Mouse (Mus musculus) limb, embryonic 11.5 days (tissue): ENCODE results near the gene Wipf3. TPM values are rescaled to one million over a fixed set of nuclear protein-coding genes. Genes with fewer than 3 reads are reported as not detected.

Source experiments
- ATAC-seq: fragments of 200-750 bp; cut with Nextera tagmentation; 2 replicates; pipeline ENCODE4 v1.8.0; 2017; ENCODE audit warnings: low read depth; ENCODE audit not compliant: insufficient number of reproducible peaks, low FRiP score, low TSS enrichment
- DNase-seq: peaks from one replicate; pipeline ENCODE4 v3.0.0-alpha.2; 2015; ENCODE audit warnings: low spot score
- H3K27ac ChIP-seq: fragments of 300-500 bp; sonication (generic); replicated peaks from 2 replicates; pipeline ENCODE4 v1.5.1; 2014; ENCODE audit warnings: low read depth, mild to moderate bottlenecking, low read length
- H3K27me3 ChIP-seq: fragments of 300-500 bp; sonication (generic); 2 replicates; pipeline ENCODE4 v1.6.1; 2014; ENCODE audit warnings: mild to moderate bottlenecking, low read length, mixed read lengths; ENCODE audit not compliant: control insufficient read depth, insufficient read depth
- H3K36me3 ChIP-seq: fragments of 300-500 bp; sonication (generic); 2 replicates; pipeline ENCODE4 v1.6.1; 2014; ENCODE audit warnings: mild to moderate bottlenecking, low read length, moderate library complexity, mixed read lengths; ENCODE audit not compliant: control insufficient read depth, insufficient read depth
- H3K4me1 ChIP-seq: fragments of 300-500 bp; sonication (generic); 2 replicates; pipeline ENCODE4 v1.6.1; 2014; ENCODE audit warnings: low read length, mixed read lengths; ENCODE audit not compliant: control insufficient read depth, insufficient read depth
- H3K4me2 ChIP-seq: fragments of 300-500 bp; sonication (generic); 2 replicates; pipeline ENCODE4 v1.6.1; 2014; ENCODE audit warnings: low read depth, mild to moderate bottlenecking, moderate library complexity; ENCODE audit not compliant: severe bottlenecking
- H3K4me3 ChIP-seq: fragments of 300-500 bp; sonication (generic); 2 replicates; pipeline ENCODE4 v1.5.1; 2014; ENCODE audit warnings: low read depth, low read length
- H3K9ac ChIP-seq: fragments of 300-500 bp; sonication (generic); 2 replicates; pipeline ENCODE4 v1.6.1; 2014; ENCODE audit warnings: mild to moderate bottlenecking, low read length
- H3K9me3 ChIP-seq: fragments of 300-500 bp; sonication (generic); 2 replicates; pipeline ENCODE4 v1.6.1; 2016; ENCODE audit warnings: low read length; ENCODE audit not compliant: control insufficient read depth
- WGBS: fragments of 180-500 bp; shearing (Covaris S2); extraction: QIAGEN DNeasy Blood & Tissue Kit; methylation state at CpG from one replicate; pipeline ENCODE4 v1.1.7; 2014; 5-methylcytosine and 5-hydroxymethylcytosine counted together
- polyA plus RNA-seq: library from polyadenylated mRNA; unstranded; fragments of >200 nt; fragmentation: Nextera tagmentation; extraction: Ambion mirVana; gene quantifications from 2 replicates; pipeline ENCODE4 v1.2.1, GENCODE M21; 2014

Gene Wipf3
- polyA plus RNA-seq, 1 experiment from 2014 or later = 0.95 TPM

GRCm38 (mm10) chr6:54494612-54495398, 65.4 kb downstream of the Wipf3 start:
- Histone ChIP-seq H3K36me3 (no peaks in the 10 kb centered on the region), H3K9me3 (no peaks in the 10 kb centered on the region), H3K27ac (no peak overlapping the region), H3K4me2 (no peak overlapping the region), H3K9ac (no peak overlapping the region), H3K27me3 (no peaks in the 10 kb centered on the region), H3K4me3 (no peak overlapping the region), H3K4me1 (no peaks in the 10 kb centered on the region)
- DNase-seq (no peak), ATAC-seq (no peak)
- WGBS = 77% methylated on average over 11 of the region's 11 CpGs

DNA sequence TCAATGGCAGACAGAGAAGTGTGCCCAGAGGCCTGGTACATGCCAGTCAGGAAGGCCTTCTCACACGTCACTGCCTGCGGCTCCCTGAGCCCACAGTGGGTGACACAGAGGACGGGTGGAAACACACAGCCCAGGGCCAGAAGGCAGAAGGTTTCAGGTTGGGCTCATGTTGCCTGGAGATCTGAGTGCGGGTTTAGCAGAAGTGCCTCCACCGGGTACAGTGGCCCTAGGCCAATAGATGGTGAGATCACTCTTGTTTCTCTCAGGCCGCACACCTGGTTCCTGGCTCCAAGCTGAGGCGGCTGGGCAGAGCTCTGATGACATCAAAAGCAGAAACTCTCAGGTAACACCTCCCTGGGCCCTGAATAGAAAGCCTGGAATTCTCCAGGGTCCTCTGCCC, 66.8 kb downstream of the Wipf3 start:
- Histone ChIP-seq H3K36me3 (no peaks in the 10 kb centered on the region), H3K4me1 (no peaks in the 10 kb centered on the region; the same call in 1 of the 2 replicates), H3K27ac (no peak overlapping the region), H3K9me3 (no peaks in the 10 kb centered on the region), H3K4me3 (no peak overlapping the region), H3K27me3 (no peaks in the 10 kb centered on the region), H3K9ac (no peak overlapping the region), H3K4me2 (no peak overlapping the region)
- 77% methylated on average over 7 of the region's 7 CpGs for WGBS
- DNase-seq = no peak
- ATAC-seq = no peak

- H3K27me3 ChIP-seq = no peaks in the 10 kb centered on the region
- no peak overlapping the region for H3K4me2 ChIP-seq
- H3K9me3 ChIP-seq = no peaks in the 10 kb centered on the region
- no peak for DNase-seq
- H3K36me3 ChIP-seq = no peaks in the 10 kb centered on the region
- no peak for ATAC-seq
- no peak overlapping the region for H3K9ac ChIP-seq
- H3K4me3 ChIP-seq = no peak overlapping the region
- no peak overlapping the region for H3K27ac ChIP-seq
- 61% methylated on average over 6 of the region's 6 CpGs for WGBS
- H3K4me1 ChIP-seq = peaks cover under 1% of the 10 kb centered on the region; the same call in 1 of the 2 replicates
Measured at GRCm38 (mm10) chr6:54502661-54503115, 73.3 kb downstream of the Wipf3 start.

GRCm38 (mm10) chr6:54506318-54506717, 76.9 kb downstream of the Wipf3 start:
- 79% methylated on average over 11 of the region's 11 CpGs for WGBS

GRCm38 (mm10) chr6:54507002-54507401, 77.6 kb downstream of the Wipf3 start:
- DNase-seq (peak; percentile 58), ATAC-seq (no peak)
- Histone ChIP-seq H3K27ac (no peak overlapping the region), H3K9ac (no peak overlapping the region), H3K4me3 (no peak overlapping the region), H3K4me2 (no peak overlapping the region), H3K36me3 (no peaks in the 10 kb centered on the region), H3K9me3 (no peaks in the 10 kb centered on the region), H3K4me1 (peaks cover 16% of the 10 kb centered on the region), H3K27me3 (no peaks in the 10 kb centered on the region)
- WGBS = 41% methylated on average over 8 of the region's 8 CpGs

More at GRCm38 (mm10) chr6:54506318-54506717, 76.9 kb downstream of the Wipf3 start:
- H3K27ac ChIP-seq = no peak overlapping the region
- H3K36me3 ChIP-seq = no peaks in the 10 kb centered on the region
- H3K4me1 ChIP-seq = peaks cover 16% of the 10 kb centered on the region
- no peak for ATAC-seq
- no peaks in the 10 kb centered on the region for H3K9me3 ChIP-seq
- no peaks in the 10 kb centered on the region for H3K27me3 ChIP-seq
- H3K4me2 ChIP-seq = no peak overlapping the region
- no peak overlapping the region for H3K4me3 ChIP-seq
- no peak overlapping the region for H3K9ac ChIP-seq
- DNase-seq = no peak

DNA sequence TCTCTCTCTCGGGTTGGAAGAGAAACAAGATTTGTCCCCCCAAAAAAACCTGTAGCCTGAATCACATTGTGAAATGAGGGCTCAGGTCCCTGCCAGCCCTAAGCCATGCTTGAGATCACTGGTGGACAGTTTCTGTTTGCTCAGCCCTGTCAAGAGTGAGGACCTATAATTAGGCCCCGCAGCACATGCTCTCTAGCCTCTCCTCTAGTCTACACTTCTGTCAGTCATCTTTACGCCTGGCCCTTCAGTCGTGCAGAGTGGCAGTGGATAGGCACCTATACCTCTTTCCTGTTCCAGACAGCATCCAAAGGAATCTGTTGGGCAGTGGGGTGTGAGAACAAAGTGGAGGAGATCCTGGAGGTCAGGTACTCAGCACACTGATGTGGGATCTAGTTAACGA, 78.4 kb downstream of the Wipf3 start:
- no peak overlapping the region for H3K9ac ChIP-seq
- no peaks in the 10 kb centered on the region for H3K27me3 ChIP-seq
- H3K27ac ChIP-seq = no peak overlapping the region; the same call in 1 of the 2 replicates
- H3K36me3 ChIP-seq = no peaks in the 10 kb centered on the region
- no peaks in the 10 kb centered on the region for H3K9me3 ChIP-seq
- no peak overlapping the region for H3K4me2 ChIP-seq
- no peak overlapping the region for H3K4me3 ChIP-seq
- DNase-seq (no peak), ATAC-seq (no peak)
- WGBS = 68% methylated on average over 5 of the region's 5 CpGs
- H3K4me1 ChIP-seq = peaks cover 16% of the 10 kb centered on the region

DNA sequence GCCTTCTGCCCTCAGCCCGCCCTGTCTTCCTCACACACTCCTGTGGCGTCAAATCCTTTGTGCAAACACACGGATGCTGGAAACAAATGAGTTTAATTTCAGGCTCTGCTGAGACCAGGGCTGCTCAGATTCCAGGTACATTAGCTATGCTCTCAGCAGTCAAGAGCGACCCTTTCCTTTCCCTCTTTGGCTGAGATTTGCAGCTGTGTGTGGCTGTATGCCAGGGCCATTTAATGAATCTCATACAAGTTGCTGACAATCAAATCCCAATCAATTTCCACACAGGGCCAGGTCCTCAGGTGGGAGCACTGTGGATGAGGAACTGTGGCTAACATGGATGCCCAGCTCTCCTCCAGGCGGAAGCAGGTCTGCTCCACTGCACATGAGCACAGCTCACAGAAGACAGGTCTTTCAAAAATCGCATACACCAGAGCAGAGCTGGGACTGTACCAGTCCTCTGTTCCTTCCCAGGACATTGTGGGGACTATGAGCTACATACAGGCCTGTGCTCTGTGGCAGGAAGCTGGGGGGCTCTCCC, 78.9 kb downstream of the Wipf3 start:
- H3K4me1 ChIP-seq = peaks cover 16% of the 10 kb centered on the region
- ATAC-seq (0 out of 2 replicates have a peak, but pooled peaks have one; percentile 13), DNase-seq (no peak)
- H3K4me3 ChIP-seq = no peak overlapping the region
- no peak overlapping the region for H3K4me2 ChIP-seq
- H3K9ac ChIP-seq = no peak overlapping the region
- WGBS = 66% methylated on average over 6 of the region's 6 CpGs
- H3K27ac ChIP-seq = peak overlapping the region; percentile 47; the same call in 1 of the 2 replicates
- H3K36me3 ChIP-seq = no peaks in the 10 kb centered on the region
- no peaks in the 10 kb centered on the region for H3K27me3 ChIP-seq
- no peaks in the 10 kb centered on the region for H3K9me3 ChIP-seq

DNA sequence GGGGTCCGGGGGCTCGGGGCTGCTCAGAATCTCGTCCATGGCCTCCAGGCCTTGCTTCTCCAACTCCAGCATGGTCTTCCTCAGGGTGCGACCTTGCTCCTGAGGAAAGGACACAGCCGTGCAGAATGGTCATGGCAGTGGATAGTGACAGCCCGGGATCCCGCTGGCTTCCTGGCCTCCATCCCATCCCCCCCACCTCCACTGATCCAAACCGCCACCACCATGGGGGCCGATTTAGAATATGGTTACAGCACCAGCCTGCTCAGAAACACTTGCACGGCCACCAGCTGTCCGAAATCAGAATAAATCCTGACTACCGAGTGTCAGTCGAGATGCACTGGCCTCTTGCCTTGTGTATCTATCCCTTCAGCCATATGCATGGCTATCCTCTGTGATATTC, 79.9 kb downstream of the Wipf3 start:
- WGBS = 93% methylated on average over 13 of the region's 13 CpGs
- no peaks in the 10 kb centered on the region for H3K36me3 ChIP-seq
- H3K4me2 ChIP-seq = no peak overlapping the region
- peaks cover 16% of the 10 kb centered on the region for H3K4me1 ChIP-seq
- H3K27me3 ChIP-seq = no peaks in the 10 kb centered on the region
- no peak overlapping the region for H3K9ac ChIP-seq
- no peak overlapping the region for H3K27ac ChIP-seq
- H3K4me3 ChIP-seq = no peak overlapping the region
- DNase-seq (no peak), ATAC-seq (no peak)
- H3K9me3 ChIP-seq = no peaks in the 10 kb centered on the region
